Mouse (Mus musculus) stomach, embryonic 16.5 days (tissue): ENCODE measurements around the gene Pla2g7. TPM values are rescaled to one million over a fixed set of nuclear protein-coding genes. Genes with fewer than 3 reads are reported as not detected.

Experiments used
- ATAC-seq: fragments of 200-750 bp; cut with Nextera tagmentation; 2 replicates; pipeline ENCODE4 v1.8.0; 2017; ENCODE audit warnings: moderate number of reproducible peaks, moderate TSS enrichment; ENCODE audit not compliant: insufficient read depth, low FRiP score
- H3K27ac ChIP-seq: fragments of 300-500 bp; sonication (generic); 2 replicates; pipeline ENCODE4 v1.5.1; 2014; ENCODE audit warnings: low read length
- H3K27me3 ChIP-seq: fragments of 300-500 bp; sonication (generic); 2 replicates; pipeline ENCODE4 v1.6.1; 2014; ENCODE audit warnings: low read length, control low read depth, mixed read lengths; ENCODE audit not compliant: control insufficient read depth, insufficient read depth
- H3K36me3 ChIP-seq: fragments of 300-500 bp; sonication (generic); 2 replicates; pipeline ENCODE4 v1.6.1; 2014; ENCODE audit warnings: low read length; ENCODE audit not compliant: control insufficient read depth, insufficient read depth
- H3K4me1 ChIP-seq: fragments of 300-500 bp; sonication (generic); 2 replicates; pipeline ENCODE4 v1.6.1; 2014; ENCODE audit warnings: low read length, control low read depth, mixed read lengths; ENCODE audit not compliant: control insufficient read depth, insufficient read depth
- H3K4me2 ChIP-seq: fragments of 300-500 bp; sonication (generic); 2 replicates; pipeline ENCODE4 v1.6.1; 2014; ENCODE audit warnings: low read depth, low read length, mixed read lengths
- H3K4me3 ChIP-seq: fragments of 300-500 bp; sonication (generic); replicated peaks from 2 replicates; pipeline ENCODE4 v1.5.1; 2014; ENCODE audit warnings: mild to moderate bottlenecking, low read length
- H3K9ac ChIP-seq: fragments of 300-500 bp; sonication (generic); 2 replicates; pipeline ENCODE4 v1.6.1; 2014; ENCODE audit warnings: low read length
- H3K9me3 ChIP-seq: fragments of 300-500 bp; sonication (generic); replicated peaks from 2 replicates; pipeline ENCODE4 v1.6.1; 2016; ENCODE audit warnings: low read length, control low read depth; ENCODE audit not compliant: control insufficient read depth
- WGBS: fragments of 180-500 bp; shearing (Covaris S2); extraction: QIAGEN DNeasy Blood & Tissue Kit; methylation state at CpG from one replicate; pipeline ENCODE4 v1.1.7; 2014; 5-methylcytosine and 5-hydroxymethylcytosine counted together
- polyA plus RNA-seq: library from polyadenylated mRNA; unstranded; fragments of >200 nt; fragmentation: Nextera tagmentation; extraction: Ambion mirVana; gene quantifications from 2 replicates; pipeline ENCODE4 v1.2.1, GENCODE M21; 2015

The Pla2g7 gene
- polyA plus RNA-seq, 1 experiment from 2014 or later, result 12.5 TPM

- no peak within 1 kb of the TSS for H3K4me3 ChIP-seq
- no peaks in the 10 kb centered on the region for H3K36me3 ChIP-seq
- H3K27me3 ChIP-seq, result no peaks in the 10 kb centered on the region
- no peaks in the 10 kb centered on the region for H3K4me1 ChIP-seq
- no peak for ATAC-seq
- no peak within 1 kb of the TSS for H3K9ac ChIP-seq
- H3K9me3 ChIP-seq, result no peaks in the 10 kb centered on the region
- H3K27ac ChIP-seq, result no peak within 1 kb of the TSS
- no peak within 1 kb of the TSS for H3K4me2 ChIP-seq
- WGBS, result 31% methylated on average over 1 of the region's 1 CpGs
Measured at GRCm38 (mm10) chr17:43543539-43543938, 24.4 kb upstream of the Pla2g7 start, which contains the start of gene Ankrd66. TSS of gene Ankrd66 (minus strand) at chr17:43543639.

- 77% methylated on average over 4 of the region's 4 CpGs for WGBS
- no peaks in the 10 kb centered on the region for H3K4me1 ChIP-seq
- H3K36me3 ChIP-seq, result no peaks in the 10 kb centered on the region
- H3K27me3 ChIP-seq, result no peaks in the 10 kb centered on the region
- H3K4me3 ChIP-seq, result no peak overlapping the region
- H3K27ac ChIP-seq, result no peak overlapping the region
- no peak for ATAC-seq
- no peak overlapping the region for H3K9ac ChIP-seq
- no peak overlapping the region for H3K4me2 ChIP-seq
- no peaks in the 10 kb centered on the region for H3K9me3 ChIP-seq
Measured at GRCm38 (mm10) chr17:43544040-43544439, 23.9 kb upstream of the Pla2g7 start.

- no peaks in the 10 kb centered on the region for H3K36me3 ChIP-seq
- H3K27ac ChIP-seq, result no peak overlapping the region
- H3K9ac ChIP-seq, result no peak overlapping the region
- H3K4me1 ChIP-seq, result no peaks in the 10 kb centered on the region
- 25% methylated on average over 3 of the region's 3 CpGs for WGBS
- H3K9me3 ChIP-seq, result no peaks in the 10 kb centered on the region
- no peak overlapping the region for H3K4me3 ChIP-seq
- H3K27me3 ChIP-seq, result no peaks in the 10 kb centered on the region
- ATAC-seq, result no peak
- no peak overlapping the region for H3K4me2 ChIP-seq
Measured at GRCm38 (mm10) chr17:43551122-43551630, 16.7 kb upstream of the Pla2g7 start.

GRCm38 (mm10) chr17:43554516-43555403 lies 13.1 kb upstream of the Pla2g7 start:
- Histone ChIP-seq H3K9ac (no peak overlapping the region), H3K27me3 (no peaks in the 10 kb centered on the region), H3K36me3 (no peaks in the 10 kb centered on the region), H3K4me3 (no peak overlapping the region), H3K9me3 (no peaks in the 10 kb centered on the region), H3K4me1 (no peaks in the 10 kb centered on the region), H3K27ac (no peak overlapping the region), H3K4me2 (no peak overlapping the region)
- peak; percentile 29; the same call in 1 of the 2 replicates for ATAC-seq
- 32% methylated on average over 12 of the region's 12 CpGs for WGBS

GRCm38 (mm10) chr17:43557104-43557503 lies 10.8 kb upstream of the Pla2g7 start:
- no peak overlapping the region for H3K9ac ChIP-seq
- no peak for ATAC-seq
- H3K27ac ChIP-seq, result no peak overlapping the region
- no peak overlapping the region for H3K4me2 ChIP-seq
- H3K4me1 ChIP-seq, result no peaks in the 10 kb centered on the region
- H3K36me3 ChIP-seq, result no peaks in the 10 kb centered on the region
- WGBS, result 87% methylated on average over 4 of the region's 4 CpGs
- 0 out of 2 replicates have a peak, but pooled peaks cover under 1% of the 10 kb centered on the region for H3K9me3 ChIP-seq
- no peak overlapping the region for H3K4me3 ChIP-seq
- H3K27me3 ChIP-seq, result no peaks in the 10 kb centered on the region

- Histone ChIP-seq H3K36me3 (no peaks in the 10 kb centered on the region), H3K4me1 (no peaks in the 10 kb centered on the region), H3K4me2 (no peak overlapping the region), H3K9me3 (0 out of 2 replicates have a peak, but pooled peaks cover 3% of the 10 kb centered on the region), H3K27me3 (no peaks in the 10 kb centered on the region), H3K9ac (no peak overlapping the region), H3K4me3 (no peak overlapping the region), H3K27ac (no peak overlapping the region)
- WGBS, result 71% methylated on average over 6 of the region's 6 CpGs
- ATAC-seq, result no peak
Measured at GRCm38 (mm10) chr17:43557541-43558090, 10.3 kb upstream of the Pla2g7 start.

- ATAC-seq, result no peak
- H3K4me3 ChIP-seq, result no peak overlapping the region
- 77% methylated on average over 3 of the region's 3 CpGs for WGBS
- H3K4me1 ChIP-seq, result no peaks in the 10 kb centered on the region
- no peak overlapping the region for H3K4me2 ChIP-seq
- 0 out of 2 replicates have a peak, but pooled peaks cover 3% of the 10 kb centered on the region for H3K9me3 ChIP-seq
- no peak overlapping the region for H3K9ac ChIP-seq
- H3K36me3 ChIP-seq, result no peaks in the 10 kb centered on the region
- H3K27ac ChIP-seq, result no peak overlapping the region
- H3K27me3 ChIP-seq, result no peaks in the 10 kb centered on the region
Measured at GRCm38 (mm10) chr17:43558678-43559077, 9.2 kb upstream of the Pla2g7 start.

- H3K9ac ChIP-seq, result no peak overlapping the region
- 0 out of 2 replicates have a peak, but pooled peaks cover 3% of the 10 kb centered on the region for H3K9me3 ChIP-seq
- no peak overlapping the region for H3K4me3 ChIP-seq
- H3K27ac ChIP-seq, result no peak overlapping the region
- no peaks in the 10 kb centered on the region for H3K27me3 ChIP-seq
- H3K36me3 ChIP-seq, result no peaks in the 10 kb centered on the region
- no peak overlapping the region for H3K4me2 ChIP-seq
- ATAC-seq, result no peak
- WGBS, result 86% methylated on average over 7 of the region's 7 CpGs
- peaks cover 2% of the 10 kb centered on the region for H3K4me1 ChIP-seq
Measured at GRCm38 (mm10) chr17:43563192-43563987, 4.5 kb upstream of the Pla2g7 start.
